Mouse (Mus musculus) midbrain, embryonic 11.5 days (tissue): ENCODE data around the gene Pigl. TPM values are rescaled to one million over a fixed set of nuclear protein-coding genes. Genes with fewer than 3 reads are reported as not detected.

Source experiments
- ATAC-seq: fragments of 200-750 bp; cut with Nextera tagmentation; 2 replicates; pipeline ENCODE4 v1.8.0; 2017; ENCODE audit warnings: moderate TSS enrichment, moderate library complexity; ENCODE audit not compliant: low FRiP score
- DNase-seq: peaks from one replicate; pipeline ENCODE4 v3.0.0; 2015; ENCODE audit warnings: low spot score; ENCODE audit errors: missing footprints
- H3K27ac ChIP-seq: fragments of 300-500 bp; sonication (generic); 2 replicates; pipeline ENCODE4 v1.5.1; 2014; ENCODE audit warnings: low read depth, low read length
- H3K27me3 ChIP-seq: fragments of 300-500 bp; sonication (generic); 2 replicates; pipeline ENCODE4 v1.6.1; 2014; ENCODE audit warnings: mild to moderate bottlenecking, low read length, moderate library complexity, mixed read lengths; ENCODE audit not compliant: control insufficient read depth, insufficient read depth
- H3K36me3 ChIP-seq: fragments of 300-500 bp; sonication (generic); 2 replicates; pipeline ENCODE4 v1.6.1; 2014; ENCODE audit warnings: mild to moderate bottlenecking, low read length, moderate library complexity, mixed read lengths; ENCODE audit not compliant: control insufficient read depth, insufficient read depth
- H3K4me1 ChIP-seq: fragments of 300-500 bp; sonication (generic); 2 replicates; pipeline ENCODE4 v1.6.1; 2014; ENCODE audit warnings: low read length; ENCODE audit not compliant: control insufficient read depth, insufficient read depth
- H3K4me2 ChIP-seq: fragments of 300-500 bp; sonication (generic); 2 replicates; pipeline ENCODE4 v1.6.1; 2014; ENCODE audit warnings: mild to moderate bottlenecking, moderate library complexity
- H3K4me3 ChIP-seq: fragments of 300-500 bp; sonication (generic); 2 replicates; pipeline ENCODE4 v1.5.1; 2014; ENCODE audit warnings: low read depth, low read length
- H3K9ac ChIP-seq: fragments of 300-500 bp; sonication (generic); 2 replicates; pipeline ENCODE4 v1.6.1; 2014; ENCODE audit warnings: low read length
- H3K9me3 ChIP-seq: fragments of 300-500 bp; sonication (generic); 2 replicates; pipeline ENCODE4 v1.6.1; 2016; ENCODE audit warnings: low read length; ENCODE audit not compliant: control insufficient read depth
- WGBS: fragments of 180-500 bp; shearing (Covaris S2); extraction: QIAGEN DNeasy Blood & Tissue Kit; methylation state at CpG from one replicate; pipeline ENCODE4 v1.1.7; 2014; 5-methylcytosine and 5-hydroxymethylcytosine counted together
- polyA plus RNA-seq: library from polyadenylated mRNA; unstranded; fragments of >200 nt; fragmentation: Nextera tagmentation; extraction: Ambion mirVana; gene quantifications from 2 replicates; pipeline ENCODE4 v1.2.1, GENCODE M21; 2014

Pigl gene
- polyA plus RNA-seq, 1 experiment from 2014 or later: 15.4 TPM

DNA sequence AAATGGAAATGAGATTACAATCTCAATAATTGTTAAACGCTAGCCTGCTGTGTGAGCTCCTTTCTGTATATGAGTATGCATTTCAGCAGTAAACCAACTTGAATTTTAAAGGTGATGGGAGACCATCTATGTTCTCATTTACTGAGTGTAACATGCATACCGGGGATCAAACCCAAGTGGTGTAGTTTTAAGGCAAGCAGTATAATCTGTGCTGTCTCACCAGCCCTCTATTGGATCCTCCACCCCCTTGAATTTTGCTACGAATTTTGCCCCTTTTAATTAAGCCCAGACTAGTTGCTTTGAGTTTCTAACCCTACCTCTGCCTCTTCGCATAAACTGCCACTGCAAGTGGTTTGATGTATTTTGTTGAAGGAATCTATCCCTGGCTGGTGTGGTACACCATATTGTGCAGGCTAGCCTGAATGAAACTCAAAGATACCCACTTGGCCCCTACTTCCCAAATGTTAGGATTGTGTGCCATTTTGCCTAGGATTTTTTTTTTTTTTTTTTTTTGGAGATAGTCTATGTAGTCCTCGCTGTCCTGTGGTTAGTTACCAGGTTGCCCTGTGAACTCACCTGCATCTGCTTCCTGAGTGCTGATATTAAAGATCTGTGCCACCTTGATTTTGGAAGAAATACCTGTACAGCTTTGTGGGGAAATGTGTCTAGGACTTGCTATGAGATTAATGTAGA, 96.0 kb downstream of the Pigl start:
- Histone ChIP-seq H3K27me3 (no peaks in the 10 kb centered on the region), H3K9ac (no peak overlapping the region), H3K4me1 (peaks cover 22% of the 10 kb centered on the region), H3K27ac (no peak overlapping the region), H3K36me3 (peaks cover 7% of the 10 kb centered on the region; the same call in 1 of the 2 replicates), H3K4me3 (peak overlapping the region; percentile 44), H3K9me3 (no peaks in the 10 kb centered on the region), H3K4me2 (peak overlapping the region; percentile 94)
- 75% methylated on average over 5 of the region's 5 CpGs for WGBS
- DNase-seq: peak; percentile 83
- ATAC-seq: no peak

DNA sequence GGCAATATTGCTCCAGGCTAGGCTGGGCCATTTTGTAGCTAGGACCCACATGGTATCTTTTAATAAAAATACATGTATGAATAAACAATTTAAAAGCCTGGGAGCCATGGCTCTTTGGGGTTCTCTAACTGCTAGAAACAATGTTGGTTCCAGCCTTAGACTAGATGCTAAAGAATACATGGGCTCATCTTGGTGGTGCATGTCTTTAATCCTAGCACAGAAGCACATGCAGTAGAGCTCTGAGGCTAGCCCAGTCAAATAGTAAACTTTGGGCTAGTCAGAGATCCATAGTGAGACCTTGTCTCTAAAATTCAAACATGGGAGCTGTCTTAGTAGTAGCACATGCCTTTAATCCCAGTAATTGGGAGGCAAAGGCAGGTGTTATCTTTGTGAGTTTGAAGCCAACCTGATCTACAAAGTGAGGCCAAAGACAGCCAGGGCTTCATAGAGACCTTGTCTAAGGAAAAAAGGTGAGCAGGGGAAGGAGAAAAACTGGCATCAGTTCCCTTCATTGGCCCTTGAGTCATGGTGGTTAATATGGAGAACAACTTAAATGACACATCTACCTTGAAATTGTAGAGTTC, 96.8 kb downstream of the Pigl start:
- peak overlapping the region; percentile 44; the same call in 1 of the 2 replicates for H3K4me3 ChIP-seq

DNA sequence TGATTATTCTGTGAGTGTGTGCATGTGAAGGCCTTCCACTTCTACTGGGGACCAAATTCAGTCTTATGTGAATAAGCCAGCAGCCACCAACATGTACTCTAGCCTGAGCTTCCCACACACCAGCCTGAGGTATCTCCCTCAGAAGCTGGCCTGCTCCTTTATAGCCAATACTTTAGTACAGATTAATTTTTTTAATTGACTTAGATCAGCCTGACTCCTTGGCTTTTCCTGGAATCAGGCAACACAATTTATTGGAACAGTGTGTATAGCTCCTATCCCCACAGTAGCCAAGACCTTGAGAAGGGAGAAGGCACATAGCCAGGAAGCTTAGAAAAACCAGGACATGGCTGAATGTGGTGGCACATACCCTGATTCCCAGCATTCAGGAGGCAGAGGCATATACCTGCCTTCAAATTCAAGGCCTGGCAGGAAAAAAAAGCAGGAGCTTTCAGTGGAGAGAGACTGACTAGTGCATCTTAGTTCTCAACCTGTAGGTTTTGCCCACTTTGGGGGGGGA, 97.7 kb downstream of the Pigl start:
- Histone ChIP-seq H3K36me3 (peaks cover 7% of the 10 kb centered on the region; the same call in 1 of the 2 replicates), H3K9me3 (no peaks in the 10 kb centered on the region), H3K9ac (no peak overlapping the region), H3K27ac (no peak overlapping the region), H3K4me1 (peaks cover 14% of the 10 kb centered on the region; the same call in 1 of the 2 replicates), H3K27me3 (no peaks in the 10 kb centered on the region; the same call in 1 of the 2 replicates), H3K4me3 (no peak overlapping the region), H3K4me2 (no peak overlapping the region)
- no peak for ATAC-seq
- DNase-seq: no peak

More for the DNA sequence above, 96.8 kb downstream of the Pigl start:
- Histone ChIP-seq H3K27ac (no peak overlapping the region), H3K9ac (no peak overlapping the region), H3K36me3 (peaks cover 7% of the 10 kb centered on the region; the same call in 1 of the 2 replicates), H3K9me3 (no peaks in the 10 kb centered on the region), H3K4me1 (peaks cover 16% of the 10 kb centered on the region; the same call in 1 of the 2 replicates), H3K4me2 (peak overlapping the region; percentile 94), H3K27me3 (no peaks in the 10 kb centered on the region; the same call in 1 of the 2 replicates)
- no peak for ATAC-seq
- no peak for DNase-seq

DNA sequence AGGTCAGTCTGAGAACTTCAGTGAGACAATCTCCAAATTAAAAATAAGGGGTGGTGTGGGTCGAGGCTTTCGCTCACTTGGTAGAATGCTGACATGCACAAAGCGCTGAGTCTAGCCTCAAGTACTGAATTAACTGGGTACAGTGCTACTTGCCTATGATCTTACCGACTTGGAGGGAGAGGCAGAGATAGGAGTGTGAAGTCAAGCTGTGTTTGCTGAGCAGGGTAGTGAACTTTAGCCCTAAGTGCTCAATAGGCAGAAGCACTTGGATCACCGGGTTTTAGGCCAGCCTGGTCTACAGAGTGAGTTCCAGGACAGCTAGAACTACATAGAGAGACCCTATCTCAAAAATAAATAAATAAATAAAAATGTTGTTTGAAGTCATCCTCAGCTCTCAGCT, 98.9 kb downstream of the Pigl start:
- Histone ChIP-seq H3K27me3 (no peaks in the 10 kb centered on the region; the same call in 1 of the 2 replicates), H3K4me2 (no peak overlapping the region)

DNA sequence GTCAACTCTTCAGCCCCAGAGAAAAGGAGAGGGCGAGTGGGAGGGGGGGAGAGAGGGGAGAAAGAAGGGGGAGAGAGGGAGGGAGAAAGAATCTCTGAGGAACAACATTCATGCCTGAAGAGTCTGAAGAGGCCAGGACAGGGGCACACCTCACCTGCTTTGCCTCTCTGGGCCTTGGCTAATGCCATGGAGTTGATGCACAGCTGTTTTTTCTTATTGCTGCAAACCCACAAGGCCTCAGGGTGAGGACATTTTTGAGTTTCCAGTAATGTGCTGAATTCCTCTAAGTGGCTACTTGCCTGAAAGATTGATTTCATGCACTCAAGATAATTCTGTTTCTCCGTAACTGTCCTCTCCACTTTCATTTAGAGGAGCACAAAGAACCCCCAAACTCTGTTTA, 99.9 kb downstream of the Pigl start:
- 79% methylated on average over 2 of the region's 2 CpGs for WGBS
- peak; percentile 81 for DNase-seq
- no peak overlapping the region for H3K27ac ChIP-seq

More for the DNA sequence above, 98.9 kb downstream of the Pigl start:
- WGBS: 71% methylated on average over 5 of the region's 5 CpGs
- no peak overlapping the region for H3K27ac ChIP-seq
- no peaks in the 10 kb centered on the region for H3K9me3 ChIP-seq
- H3K4me3 ChIP-seq: no peak overlapping the region
- DNase-seq: peak; percentile 82
- peaks cover 14% of the 10 kb centered on the region; the same call in 1 of the 2 replicates for H3K4me1 ChIP-seq
- no peak overlapping the region for H3K9ac ChIP-seq
- ATAC-seq: no peak
- peaks cover 7% of the 10 kb centered on the region; the same call in 1 of the 2 replicates for H3K36me3 ChIP-seq

DNA sequence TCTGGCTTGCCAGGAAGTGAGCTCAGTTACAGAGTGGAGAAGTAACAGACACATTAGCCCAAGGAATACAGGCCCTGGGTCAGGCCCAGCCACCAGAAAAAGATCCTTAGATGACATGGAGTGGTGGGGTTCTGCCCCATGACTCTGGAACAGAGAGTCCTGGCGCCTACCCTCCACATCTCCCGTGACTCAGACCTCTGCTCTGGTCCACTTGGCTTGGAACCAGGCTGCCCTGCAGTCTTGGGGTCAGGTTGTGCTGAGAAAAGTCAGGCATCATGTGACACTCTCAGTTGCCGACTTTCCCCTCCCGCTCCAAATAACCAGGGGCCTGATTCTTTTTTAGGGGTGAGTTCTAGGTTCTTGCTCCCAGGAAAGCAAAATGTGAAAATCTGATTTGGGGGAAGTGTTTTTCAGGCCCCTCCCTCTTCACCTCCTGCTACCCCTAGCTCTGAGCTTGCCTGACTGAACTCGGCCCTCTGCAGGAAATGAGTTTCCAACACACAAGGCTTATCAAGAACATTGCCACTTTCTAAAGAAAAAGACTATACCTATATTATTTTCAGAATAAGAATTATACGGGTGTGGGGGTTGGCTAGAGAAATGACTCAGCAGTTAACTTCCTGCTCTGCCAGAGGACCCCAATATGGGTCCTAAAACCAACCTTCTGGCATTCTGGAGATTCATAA, 100.8 kb downstream of the Pigl start:
- Histone ChIP-seq H3K27me3 (no peaks in the 10 kb centered on the region; the same call in 1 of the 2 replicates), H3K9me3 (no peaks in the 10 kb centered on the region), H3K4me3 (no peak overlapping the region), H3K4me2 (no peak overlapping the region), H3K36me3 (peaks cover 2% of the 10 kb centered on the region; the same call in 1 of the 2 replicates), H3K27ac (no peak overlapping the region), H3K9ac (no peak overlapping the region), H3K4me1 (peaks cover 6% of the 10 kb centered on the region; the same call in 1 of the 2 replicates)
- ATAC-seq (no peak), DNase-seq (peak; percentile 61)
- 61% methylated on average over 6 of the region's 6 CpGs for WGBS

More for the DNA sequence above, 99.9 kb downstream of the Pigl start:
- H3K9ac ChIP-seq: no peak overlapping the region
- H3K4me2 ChIP-seq: no peak overlapping the region
- peaks cover 13% of the 10 kb centered on the region; the same call in 1 of the 2 replicates for H3K4me1 ChIP-seq
- peaks cover 6% of the 10 kb centered on the region; the same call in 1 of the 2 replicates for H3K36me3 ChIP-seq
- H3K9me3 ChIP-seq: no peaks in the 10 kb centered on the region
- H3K4me3 ChIP-seq: no peak overlapping the region
- H3K27me3 ChIP-seq: no peaks in the 10 kb centered on the region; the same call in 1 of the 2 replicates
- ATAC-seq: no peak

DNA sequence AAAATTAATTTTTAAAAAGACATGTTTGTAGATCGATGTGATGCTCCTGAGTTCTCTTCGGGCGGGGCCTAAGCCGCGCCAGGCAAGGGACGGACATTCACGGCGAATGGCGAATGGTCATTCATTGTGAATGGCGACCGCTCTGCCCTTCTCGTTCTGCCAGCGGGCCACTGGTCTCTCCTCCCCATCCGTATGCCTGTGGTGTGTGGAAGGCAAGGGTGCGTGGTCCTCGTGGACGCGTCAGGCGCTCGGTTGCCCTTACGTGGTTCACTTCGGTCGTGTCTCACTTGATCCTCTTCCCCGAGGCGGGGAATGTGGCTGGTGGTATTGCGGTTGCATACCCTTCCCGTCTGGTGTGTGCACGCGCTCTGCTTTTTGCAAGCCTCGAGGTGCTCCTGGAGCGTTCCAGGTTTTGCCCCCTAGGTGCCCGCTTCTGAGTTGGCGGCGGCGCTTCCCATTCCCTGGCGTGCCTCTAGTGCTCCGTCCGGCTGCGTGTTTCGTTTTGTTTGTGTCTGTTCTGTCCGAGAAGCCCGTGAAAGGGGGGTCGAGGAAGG, 102.3 kb downstream of the Pigl start:
- DNase-seq: peak; percentile 92

DNA sequence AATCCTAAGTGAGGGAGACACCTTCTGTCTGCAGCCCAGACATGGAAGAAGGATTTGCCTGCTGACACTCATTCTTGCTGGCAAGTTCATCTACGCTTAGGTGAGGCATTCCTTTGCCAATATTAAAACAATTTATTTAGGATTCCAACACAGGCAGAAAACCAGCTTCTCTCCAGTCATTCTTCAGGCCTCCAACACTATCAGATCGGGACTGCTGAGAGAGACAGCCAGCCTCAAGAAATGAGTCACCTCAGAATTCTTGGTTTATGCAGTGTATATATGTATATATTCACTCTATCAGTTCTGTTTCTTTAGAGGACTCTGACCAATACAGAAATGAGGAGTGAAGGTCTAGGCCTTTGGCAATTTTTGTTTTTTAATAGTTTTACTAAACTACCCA, 105.3 kb downstream of the Pigl start:
- ATAC-seq: no peak
- H3K4me2 ChIP-seq: no peak overlapping the region

More for the DNA sequence above, 102.3 kb downstream of the Pigl start:
- no peaks in the 10 kb centered on the region for H3K36me3 ChIP-seq
- H3K9ac ChIP-seq: peak overlapping the region; percentile 9; the same call in 1 of the 2 replicates
- no peak overlapping the region for H3K27ac ChIP-seq
- H3K4me2 ChIP-seq: peak overlapping the region; percentile 45
- no peak for ATAC-seq
- no peaks in the 10 kb centered on the region for H3K9me3 ChIP-seq
- H3K27me3 ChIP-seq: no peaks in the 10 kb centered on the region; the same call in 1 of the 2 replicates
- WGBS: 34% methylated on average over 43 of the region's 43 CpGs
- H3K4me3 ChIP-seq: peak overlapping the region; percentile 22
- no peaks in the 10 kb centered on the region for H3K4me1 ChIP-seq

More for the DNA sequence above, 105.3 kb downstream of the Pigl start:
- Histone ChIP-seq H3K27me3 (no peaks in the 10 kb centered on the region; the same call in 1 of the 2 replicates), H3K4me3 (no peak overlapping the region), H3K36me3 (no peaks in the 10 kb centered on the region), H3K9me3 (no peaks in the 10 kb centered on the region), H3K27ac (no peak overlapping the region), H3K4me1 (no peaks in the 10 kb centered on the region), H3K9ac (no peak overlapping the region)
- peak; percentile 14 for DNase-seq
- 90% methylated on average over 2 of the region's 2 CpGs for WGBS
